Mouse (Mus musculus) MEL-GATA-1-ER (cell line): Measurements from ENCODE around the gene Aco2.
"Not testable (repeated sequence)": the region's sequence is repeated elsewhere in the genome, so short reads cannot be mapped to it uniquely, and the experiment has no call there.

Experiments used
- DNase-seq: peaks from one replicate; pipeline ENCODE4 v3.0.0-alpha.2; 2012; ENCODE audit warnings: low read depth; ENCODE audit errors: extremely low read depth

Aco2 gene

GRCm38 (mm10) chr15:81871604-81872261 lies 376 bp upstream of the Aco2 start, which contains the start of gene Phf5a:
Gene Phf5a, minus strand, starts transcription at chr15:81871911.
- peak; percentile 95 for DNase-seq

DNA sequence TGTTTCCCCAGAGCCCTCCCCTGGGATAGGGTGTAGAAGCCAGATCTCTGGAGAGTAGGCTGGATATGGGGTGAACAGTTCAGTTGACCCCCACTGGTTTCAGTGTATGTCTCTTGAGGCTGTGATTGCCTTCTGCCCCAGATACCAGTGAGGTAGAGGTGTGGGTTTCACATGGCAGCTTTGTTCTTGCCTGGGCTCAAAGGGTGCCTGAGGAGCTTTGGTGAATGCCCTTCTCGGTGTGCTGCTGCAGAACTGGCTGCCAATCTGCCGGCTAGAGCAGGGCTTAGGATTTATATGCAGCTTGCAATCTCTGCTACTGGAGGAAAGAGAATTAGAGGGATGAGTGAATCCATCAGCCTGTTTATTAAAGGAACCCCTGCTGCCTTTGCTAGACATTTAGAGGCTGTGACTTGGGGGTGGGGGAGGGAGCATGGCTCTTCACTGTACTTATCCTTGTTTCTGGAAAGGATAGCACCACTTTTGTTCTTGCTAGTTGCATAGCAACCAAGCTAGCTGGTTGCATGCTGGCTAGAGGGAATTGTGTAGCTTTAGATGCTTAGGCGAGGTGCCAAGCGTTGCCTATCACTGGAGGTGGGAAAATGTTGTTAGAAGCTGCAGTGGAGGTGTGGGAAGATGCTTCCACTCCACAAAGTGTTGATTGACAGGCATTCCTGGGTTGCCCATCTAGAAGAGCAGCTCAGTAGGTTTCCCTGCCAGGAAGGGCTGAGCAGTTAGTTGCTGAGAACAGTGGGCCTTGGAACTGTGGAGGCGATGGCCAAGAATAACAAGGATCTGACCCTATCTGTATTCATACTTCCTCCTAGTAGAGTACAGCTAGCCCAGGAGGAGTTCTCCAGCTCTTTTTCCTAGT lies 7.7 kb downstream of the Aco2 start:
- DNase-seq, result no peak

- no peak for DNase-seq
These were observed 10.2 kb downstream of the Aco2 start for GRCm38 (mm10) chr15:81882348-81882747.

GRCm38 (mm10) chr15:81885418-81885934 lies 13.4 kb downstream of the Aco2 start:
- DNase-seq, result no peak

DNA sequence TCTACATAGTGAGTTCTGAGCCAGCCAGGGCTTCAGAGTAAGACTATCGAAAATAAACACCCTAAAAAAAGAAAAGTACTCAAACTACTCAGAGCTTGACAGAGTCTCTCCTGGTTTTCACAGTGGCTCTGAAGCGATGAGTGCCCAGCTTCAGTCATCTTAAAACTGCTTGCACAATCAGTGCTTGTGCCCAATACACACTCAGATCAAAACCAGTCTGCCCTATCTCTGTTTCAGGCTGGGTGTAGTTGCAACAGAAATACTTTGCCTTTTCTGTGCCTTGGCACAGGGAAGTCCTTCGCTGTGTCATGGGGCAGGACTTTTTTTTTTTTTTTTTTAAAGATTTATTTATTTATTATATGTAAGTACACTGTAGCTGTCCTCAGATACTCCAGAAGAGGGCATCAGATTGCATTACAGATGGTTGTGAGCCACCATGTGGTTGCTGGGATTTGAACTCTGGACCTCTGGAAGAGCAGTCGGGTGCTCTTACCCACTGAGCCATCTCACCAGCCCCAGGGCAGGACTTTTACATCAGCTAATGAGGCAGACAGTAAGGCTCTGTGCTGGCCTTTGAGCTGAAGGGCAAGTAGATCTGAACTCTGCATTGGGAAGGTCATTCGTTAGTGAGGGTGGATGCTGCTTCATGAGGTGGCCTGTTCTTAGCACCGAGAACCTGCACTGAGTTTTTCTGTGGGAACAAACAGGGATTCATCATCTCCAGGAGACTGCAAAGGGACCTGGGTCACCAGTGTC lies 14.9 kb downstream of the Aco2 start:
- DNase-seq, result no peak

DNA sequence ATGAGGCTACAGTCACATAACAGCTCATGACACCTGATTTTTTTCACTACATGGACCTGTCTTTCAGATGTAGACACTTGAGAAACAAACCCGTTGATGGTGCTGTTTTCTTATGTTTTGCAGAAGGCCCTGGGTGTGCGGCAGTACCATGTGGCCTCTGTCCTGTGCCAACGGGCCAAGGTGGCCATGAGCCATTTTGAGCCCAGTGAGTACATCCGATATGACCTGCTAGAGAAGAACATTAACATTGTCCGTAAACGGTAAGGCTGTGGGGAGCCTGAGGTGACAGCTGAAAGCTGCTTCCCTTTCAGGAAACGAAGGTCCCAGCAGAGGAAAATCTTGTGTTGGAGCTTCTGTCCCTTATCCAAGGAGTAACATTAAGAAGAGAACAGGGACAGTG lies 17.1 kb downstream of the Aco2 start:
- DNase-seq, result no peak

GRCm38 (mm10) chr15:81891140-81891802 lies 19.2 kb downstream of the Aco2 start:
- no peak for DNase-seq

- DNase-seq, result peak; percentile 14
These were observed 19.9 kb downstream of the Aco2 start for GRCm38 (mm10) chr15:81891822-81892580.

DNA sequence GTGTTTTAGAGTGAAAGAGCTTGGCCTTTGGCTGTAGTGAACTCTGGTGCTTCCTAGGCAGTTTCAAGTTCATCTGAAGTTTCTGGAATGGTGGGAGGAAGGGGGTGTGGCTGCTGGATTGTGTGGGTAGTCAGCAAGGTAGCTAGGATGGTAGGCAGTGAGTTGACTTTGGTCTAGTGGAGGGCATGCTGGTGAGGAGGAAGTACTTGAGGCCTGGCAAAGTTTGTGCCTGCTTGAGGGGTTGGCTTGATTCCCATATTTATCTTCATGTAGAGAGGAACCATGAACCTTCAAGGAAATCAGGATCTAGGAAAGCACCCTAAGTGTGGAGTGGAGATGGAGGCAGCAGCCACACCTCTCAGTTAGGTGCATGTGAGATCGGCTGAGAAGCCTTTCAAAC lies 21.9 kb downstream of the Aco2 start:
- no peak for DNase-seq

DNA sequence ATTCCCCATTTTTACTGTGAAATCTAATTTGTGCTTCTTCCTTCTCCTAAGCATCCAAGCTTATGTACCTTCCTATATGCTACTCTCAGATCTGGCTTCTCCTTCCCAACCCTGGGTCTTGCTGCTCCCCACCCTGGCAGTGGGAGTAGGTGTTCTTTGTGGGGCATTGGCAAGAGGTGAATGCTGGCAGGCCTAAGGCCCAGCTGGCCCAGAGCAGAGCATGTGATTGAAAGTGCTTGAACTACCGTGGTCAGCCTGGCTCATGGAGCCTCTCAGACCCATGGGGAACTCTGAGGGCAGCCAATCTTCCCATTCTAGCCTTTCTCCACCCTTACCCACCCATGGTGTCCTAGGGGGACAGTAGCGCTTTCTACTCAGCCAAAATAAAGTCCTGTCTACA lies 24.3 kb downstream of the Aco2 start:
- DNase-seq, result no peak

DNA sequence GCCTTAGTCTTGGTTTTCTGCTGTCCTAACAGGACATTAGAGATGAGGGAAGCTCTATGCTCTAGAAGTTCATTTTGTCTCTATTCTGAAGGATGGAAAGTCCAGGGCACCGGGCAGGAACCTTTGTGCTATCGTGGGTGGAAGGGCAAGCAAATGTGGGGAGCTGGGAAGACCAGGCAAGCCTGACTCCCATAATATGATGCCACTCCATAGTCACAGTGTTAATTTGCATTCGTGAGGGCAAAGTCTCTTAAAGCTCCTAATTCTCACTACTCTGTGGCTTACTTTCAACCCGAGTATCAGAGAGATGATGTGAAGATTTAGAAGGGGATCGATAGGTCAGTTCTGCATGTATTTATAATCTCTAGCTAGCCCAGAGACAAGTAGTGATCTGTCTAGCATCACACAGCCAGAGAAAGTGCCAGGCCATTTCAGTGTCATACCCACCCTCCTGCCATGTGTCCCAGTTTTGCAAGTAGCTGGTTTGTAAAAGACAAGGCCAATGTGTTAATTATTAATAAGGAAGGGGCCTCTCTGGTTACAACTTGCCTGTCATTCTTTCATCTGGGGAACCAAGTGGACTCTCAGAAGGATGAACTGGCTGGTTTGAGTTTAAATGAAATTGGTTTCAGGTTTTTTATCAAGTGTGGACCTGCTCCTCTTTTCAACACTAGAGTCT lies 25.6 kb downstream of the Aco2 start:
- no peak for DNase-seq

GRCm38 (mm10) chr15:81898751-81899150 lies 26.6 kb downstream of the Aco2 start:
- DNase-seq, result no peak

- peak; percentile 35 for DNase-seq
These were observed 32.8 kb downstream of the Aco2 start for GRCm38 (mm10) chr15:81904939-81905338.

DNA sequence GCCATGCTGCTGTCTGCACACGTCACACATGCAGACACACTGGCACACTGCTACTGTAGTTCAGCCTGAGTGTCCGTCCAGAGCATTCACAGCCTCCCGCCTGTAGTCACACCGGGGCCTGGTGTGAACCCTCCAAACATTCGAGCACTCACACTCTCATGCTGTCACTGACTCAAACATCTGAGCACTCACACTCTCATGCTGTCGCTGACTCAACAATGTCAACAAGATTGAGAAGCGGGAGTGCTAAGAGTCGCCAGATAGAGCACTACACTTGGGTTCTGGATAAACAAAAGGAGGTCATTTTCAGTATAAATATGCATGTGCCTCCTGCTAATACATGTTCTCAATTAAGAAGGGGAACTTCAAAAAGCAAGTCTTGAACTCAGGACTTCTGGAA lies 35.8 kb downstream of the Aco2 start:
- no peak for DNase-seq

DNA sequence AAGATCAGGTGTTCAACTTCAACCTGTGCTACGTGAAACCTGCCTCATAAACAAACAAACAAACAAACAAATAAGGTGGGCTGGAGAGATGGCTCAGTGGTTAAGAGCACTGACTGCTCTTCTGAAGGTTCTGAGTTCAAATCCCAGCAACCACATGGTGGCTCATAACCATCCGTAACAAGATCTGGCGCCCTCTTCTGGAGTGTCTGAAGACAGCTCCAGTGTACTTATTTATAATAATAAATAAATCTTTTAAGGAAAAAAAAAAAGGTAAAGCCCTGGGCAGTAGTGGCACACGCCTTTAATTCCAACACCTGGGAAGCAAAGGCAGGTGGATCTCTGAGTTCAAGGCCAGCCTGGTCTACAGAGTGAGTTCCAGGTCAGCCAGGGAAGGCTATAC lies 36.7 kb downstream of the Aco2 start:
- not testable (repeated sequence) for DNase-seq

DNA sequence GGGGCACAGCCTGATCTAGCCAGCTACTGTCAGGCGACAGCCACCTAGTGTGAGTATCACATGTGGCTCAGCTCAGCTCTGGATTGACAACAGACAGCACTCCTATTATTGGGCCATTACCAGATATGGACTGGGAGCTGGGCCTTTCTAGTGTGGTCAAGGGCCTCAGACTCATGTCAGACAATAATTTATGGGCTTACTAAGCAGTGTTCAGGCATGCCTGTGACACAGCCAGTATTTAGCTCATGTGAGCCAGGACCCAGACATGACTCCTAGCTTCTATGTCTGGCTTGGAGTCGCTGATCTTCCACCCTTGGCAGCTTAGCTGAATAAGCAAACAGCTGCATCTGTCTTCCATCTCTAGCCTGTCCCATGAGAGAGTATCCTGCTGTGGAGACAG lies 40.4 kb downstream of the Aco2 start:
- no peak for DNase-seq

- DNase-seq, result no peak
These were observed 42.6 kb downstream of the Aco2 start for GRCm38 (mm10) chr15:81914668-81915067.

DNA sequence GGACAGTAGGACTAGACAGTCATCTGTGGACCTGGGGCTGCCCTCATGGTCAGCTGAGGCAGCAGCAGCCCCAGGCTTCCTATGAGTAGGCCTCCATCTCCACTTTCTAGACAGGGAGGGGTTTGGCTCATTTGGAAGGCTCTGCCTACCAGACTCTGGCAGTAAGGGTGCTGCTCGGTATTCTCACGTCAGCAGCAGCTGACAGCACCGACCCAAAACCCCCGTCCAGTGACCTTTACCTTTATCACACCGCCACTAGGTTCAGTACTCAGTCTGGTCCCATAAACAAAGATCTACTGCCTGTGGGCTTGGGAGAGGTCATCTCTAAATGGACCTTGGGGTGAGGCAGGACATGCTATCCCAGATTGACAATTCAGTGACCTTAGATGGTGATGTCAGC lies 43.6 kb downstream of the Aco2 start:
- DNase-seq, result no peak

DNA sequence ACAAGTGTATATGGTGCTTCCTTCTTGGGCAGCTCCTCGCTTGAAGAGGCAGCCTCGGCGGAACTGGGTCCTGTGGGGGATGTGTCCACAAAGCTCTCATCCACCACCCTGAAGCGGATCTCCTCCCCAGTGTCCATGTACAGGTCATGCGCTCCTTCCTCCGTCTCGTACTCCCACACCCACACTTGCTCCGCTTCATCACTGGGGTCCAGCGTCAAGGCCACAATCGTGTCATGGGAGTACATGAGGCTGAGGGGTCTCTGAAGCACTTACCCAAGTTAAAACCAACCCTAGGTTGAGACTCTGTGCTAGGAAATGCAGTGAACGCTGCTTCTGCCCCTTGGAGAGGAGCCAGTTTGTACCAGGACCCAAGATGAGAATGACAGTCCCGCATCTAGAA lies 45.1 kb downstream of the Aco2 start:
- no peak for DNase-seq
